ENCODE assay signal across 24 mouse cellular contexts in the genomic region with DNA sequence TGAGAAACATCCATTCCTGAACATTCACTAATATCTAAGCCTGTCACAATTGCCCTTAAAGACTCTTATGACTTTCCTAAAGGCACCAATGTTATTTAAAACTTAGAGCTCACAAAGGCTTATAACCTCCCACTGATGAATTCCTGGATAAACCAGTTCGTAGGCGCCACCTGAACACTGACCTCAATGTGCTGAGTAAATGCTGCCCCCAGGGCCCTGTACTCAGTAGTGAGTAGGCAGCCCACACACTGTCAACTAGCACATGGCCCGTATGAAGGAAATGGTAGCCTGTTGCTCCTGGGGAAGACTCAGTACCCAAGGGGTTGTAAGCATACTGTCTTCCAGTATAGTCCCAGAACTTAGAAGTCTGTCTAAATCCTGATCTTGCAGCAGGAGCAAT. TPM values are rescaled to one million over a fixed set of nuclear protein-coding genes. Genes with fewer than 3 reads are reported as not detected.
"Had no signal": no experiment of that assay in that cellular context is flagged by ENCODE, and none has a peak within 500 bp of the region (broad histone marks: within the 10 kb centered on the region; RNA-seq: fewer than 3 reads in every experiment).

No protein-coding gene starts in this region.

- H3K4me2 ChIP-seq: neural tube, embryonic 13.5 days; neural tube, embryonic 15.5 days; stomach, embryonic 15.5 days had no signal

- H3K27ac ChIP-seq: neural tube, embryonic 13.5 days; neural tube, embryonic 15.5 days; stomach, embryonic 15.5 days; stomach, postnatal 0 days had no signal

- H3K9ac ChIP-seq: neural tube, embryonic 13.5 days; neural tube, embryonic 15.5 days; stomach, embryonic 15.5 days had no signal

- H3K4me3 ChIP-seq: neural tube, embryonic 13.5 days; neural tube, embryonic 15.5 days; stomach, embryonic 15.5 days had no signal

- H3K9me3 ChIP-seq: neural tube, embryonic 13.5 days; neural tube, embryonic 15.5 days; stomach, embryonic 15.5 days had no signal

- DNase-seq: retina, postnatal 1 day; right cerebral cortex, adult 18-20 months; right cerebral cortex, postnatal 14 days; right cerebral cortex, postnatal 25 days; right cerebral cortex, postnatal 4 days; spleen, adult 18-20 months; thymus, adult 18-20 months; thymus, adult 2 months; thymus, postnatal 14 days; thymus, postnatal 25 days; thymus, postnatal 36 days; thymus, postnatal 4 days had no signal

- H3K36me3 ChIP-seq: neural tube, embryonic 13.5 days; neural tube, embryonic 15.5 days; stomach, embryonic 15.5 days had no signal

- H3K4me1 ChIP-seq: neural tube, embryonic 13.5 days; neural tube, embryonic 15.5 days; stomach, embryonic 15.5 days had no signal

- H3K27me3 ChIP-seq: neural tube, embryonic 13.5 days; neural tube, embryonic 15.5 days; stomach, embryonic 15.5 days had no signal

RNA-seq across cellular contexts. Expression of a gene that starts 5.3 kb away (rescaled TPM):
- total RNA-seq: neutrophil, adult 5-6 weeks had no signal
- polyA plus RNA-seq: neural tube, embryonic 13.5 days; neural tube, embryonic 14.5 days; neural tube, embryonic 15.5 days; small intestine, adult 2 months; spleen, adult 2 months; stomach, embryonic 14.5 days; stomach, embryonic 15.5 days; stomach, embryonic 16.5 days; stomach, postnatal 0 days; testis, adult 2 months; urinary bladder, adult 2 months had no signal

RNA-seq across cellular contexts. Expression of a gene that starts 44.1 kb away (rescaled TPM):
- total RNA-seq: neutrophil, adult 5-6 weeks had no signal
- polyA plus RNA-seq: neural tube, embryonic 13.5 days; neural tube, embryonic 14.5 days; neural tube, embryonic 15.5 days; small intestine, adult 2 months; spleen, adult 2 months; stomach, embryonic 14.5 days; stomach, embryonic 15.5 days; stomach, embryonic 16.5 days; stomach, postnatal 0 days; testis, adult 2 months; urinary bladder, adult 2 months had no signal
